Mouse (Mus musculus) embryonic fibroblast, embryonic 13.5 days (primary cell): ENCODE results near the gene Vmn2r56. TPM values are rescaled to one million over a fixed set of nuclear protein-coding genes. Genes with fewer than 3 reads are reported as not detected.
"Not testable (repeated sequence)": the region's sequence is repeated elsewhere in the genome, so short reads cannot be mapped to it uniquely, and the experiment has no call there.

Source experiments
- H3K27ac ChIP-seq: 2 replicates; pipeline ENCODE4 v1.5.1; 2012; ENCODE audit warnings: low read length, control low read depth, inconsistent platforms; ENCODE audit not compliant: insufficient read depth
- H3K4me1 ChIP-seq: 2 replicates; pipeline ENCODE4 v1.6.1; 2011; ENCODE audit warnings: low read length; ENCODE audit not compliant: control insufficient read depth, insufficient read depth
- H3K4me3 ChIP-seq: 2 replicates; pipeline ENCODE4 v1.5.1; 2011; ENCODE audit warnings: mild to moderate bottlenecking, control low read depth, low read length; ENCODE audit not compliant: insufficient read depth
- CTCF ChIP-seq: IDR thresholded peaks from 2 replicates; pipeline ENCODE4 v1.5.1; 2011; ENCODE audit warnings: mild to moderate bottlenecking, control low read depth, low read length, moderate library complexity, borderline replicate concordance; ENCODE audit not compliant: insufficient read depth
- POLR2A ChIP-seq: IDR thresholded peaks from 2 replicates; pipeline ENCODE4 v1.6.1; 2011; ENCODE audit warnings: low read depth, mild to moderate bottlenecking, control low read depth, low read length, moderate library complexity
- polyA plus RNA-seq: library from polyadenylated mRNA; stranded (reverse); fragments of >200 nt; gene quantifications from 2 replicates; pipeline ENCODE4 v1.2.4, GENCODE M21; 2011; ENCODE audit warnings: low read depth; ENCODE audit not compliant: missing spikeins, insufficient read length

The Vmn2r56 gene
- not detected in 2 replicates for polyA plus RNA-seq

- TF ChIP-seq POLR2A, result no peak
- no peak for TF ChIP-seq CTCF
- Histone ChIP-seq H3K4me3 (no peak within 1 kb of the TSS), H3K27ac (no peak within 1 kb of the TSS), H3K4me1 (no peaks in the 10 kb centered on the region)
Measured at GRCm38 (mm10) chr7:12734904-12735303, at the start of gene Vmn2r56. Vmn2r56 (minus strand) TSS chr7:12735004.

GRCm38 (mm10) chr7:12780151-12780830 is 45.5 kb upstream of the Vmn2r56 start:
- TF ChIP-seq POLR2A (no peak), CTCF (no peak)
- Histone ChIP-seq H3K27ac (no peak overlapping the region), H3K4me3 (peak overlapping the region; percentile 61), H3K4me1 (no peaks in the 10 kb centered on the region)

DNA sequence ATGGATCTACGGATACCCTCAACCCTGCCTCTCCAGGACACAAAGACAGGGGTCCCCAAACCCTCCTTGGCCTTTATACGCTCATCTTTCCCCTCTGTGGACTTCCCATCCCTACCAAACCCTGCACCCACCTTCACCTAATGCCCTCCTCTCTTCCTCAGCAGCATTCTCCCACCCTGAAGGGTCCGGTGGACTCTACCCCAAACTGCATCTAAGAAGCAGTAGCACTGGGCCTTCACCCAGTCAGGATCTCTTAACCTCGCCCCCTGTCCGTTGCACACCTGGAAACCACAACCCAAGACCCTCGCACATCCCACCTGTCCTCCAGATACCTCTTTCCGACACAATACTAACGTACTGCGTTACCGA is 45.0 kb upstream of the Vmn2r56 start:
- H3K4me1 ChIP-seq, result no peaks in the 10 kb centered on the region
- no peak for TF ChIP-seq POLR2A
- no peak for TF ChIP-seq CTCF
- no peak overlapping the region for H3K27ac ChIP-seq
- H3K4me3 ChIP-seq, result peak overlapping the region; percentile 61

DNA sequence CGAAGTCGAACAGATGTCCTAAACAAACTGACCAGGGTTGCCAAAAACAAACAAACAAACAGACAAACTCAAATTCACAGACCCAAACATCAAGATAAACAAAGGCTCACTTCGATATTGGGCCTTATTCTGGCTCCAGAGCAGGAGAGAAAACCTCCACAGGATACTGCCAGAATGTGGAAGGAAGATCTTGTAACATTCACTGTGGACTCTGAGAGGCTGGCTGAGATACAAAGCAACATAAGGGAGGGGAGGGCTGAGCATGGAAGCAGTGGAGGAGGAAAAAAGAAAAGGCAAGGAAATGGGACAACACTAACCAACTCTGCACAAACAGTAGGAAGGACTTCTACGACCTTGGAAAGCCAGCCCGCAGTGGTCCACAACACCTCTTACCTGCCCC is 44.3 kb upstream of the Vmn2r56 start:
- TF ChIP-seq CTCF (no peak), POLR2A (no peak)
- Histone ChIP-seq H3K4me1 (no peaks in the 10 kb centered on the region), H3K27ac (no peak overlapping the region), H3K4me3 (no peak overlapping the region)

DNA sequence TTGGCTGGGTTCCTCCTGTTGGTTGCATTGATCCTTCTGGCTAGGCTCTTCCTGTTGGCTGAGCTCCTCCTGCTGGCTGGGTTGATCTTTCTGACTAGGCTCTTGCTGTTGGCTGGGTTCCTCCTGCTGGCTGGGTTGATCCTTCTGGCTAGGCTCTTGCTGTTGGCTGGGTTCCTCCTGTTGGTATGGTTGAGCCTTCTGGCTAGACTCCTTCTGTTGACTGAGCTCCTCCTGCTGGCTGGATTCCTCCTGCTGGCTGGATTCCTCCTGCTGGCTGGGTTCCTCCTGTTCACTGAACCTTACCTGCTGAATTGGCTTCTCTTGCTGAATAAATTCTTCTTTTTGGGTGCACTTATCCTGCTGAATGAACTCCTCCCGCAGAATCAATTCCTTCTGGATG is 39.8 kb upstream of the Vmn2r56 start:
- Histone ChIP-seq H3K4me3 (no peak overlapping the region), H3K4me1 (no peaks in the 10 kb centered on the region), H3K27ac (no peak overlapping the region)
- TF ChIP-seq CTCF (no peak), POLR2A (no peak)

DNA sequence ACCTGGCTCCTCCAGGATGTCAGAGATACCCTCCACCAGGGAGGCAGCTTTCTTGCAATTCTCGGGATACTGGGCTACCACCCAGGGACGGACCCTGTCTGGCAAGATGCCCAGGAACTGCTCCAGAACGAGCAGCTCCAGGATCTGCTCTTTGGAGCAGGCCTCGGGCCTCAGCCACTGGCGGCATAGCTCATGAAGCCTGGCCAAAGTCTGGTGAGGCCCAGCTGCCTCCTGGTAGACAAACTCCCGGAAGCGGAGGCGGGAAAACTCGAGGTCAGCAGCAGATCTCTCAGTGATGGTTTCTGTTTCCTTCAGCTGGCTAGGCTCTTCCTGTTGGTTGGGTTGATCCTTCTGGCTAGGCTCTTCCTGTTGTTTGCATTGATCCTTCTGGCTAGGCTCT is 39.3 kb upstream of the Vmn2r56 start:
- Histone ChIP-seq H3K4me3 (no peak overlapping the region), H3K4me1 (no peaks in the 10 kb centered on the region), H3K27ac (no peak overlapping the region)
- no peak for TF ChIP-seq CTCF
- TF ChIP-seq POLR2A, result no peak

DNA sequence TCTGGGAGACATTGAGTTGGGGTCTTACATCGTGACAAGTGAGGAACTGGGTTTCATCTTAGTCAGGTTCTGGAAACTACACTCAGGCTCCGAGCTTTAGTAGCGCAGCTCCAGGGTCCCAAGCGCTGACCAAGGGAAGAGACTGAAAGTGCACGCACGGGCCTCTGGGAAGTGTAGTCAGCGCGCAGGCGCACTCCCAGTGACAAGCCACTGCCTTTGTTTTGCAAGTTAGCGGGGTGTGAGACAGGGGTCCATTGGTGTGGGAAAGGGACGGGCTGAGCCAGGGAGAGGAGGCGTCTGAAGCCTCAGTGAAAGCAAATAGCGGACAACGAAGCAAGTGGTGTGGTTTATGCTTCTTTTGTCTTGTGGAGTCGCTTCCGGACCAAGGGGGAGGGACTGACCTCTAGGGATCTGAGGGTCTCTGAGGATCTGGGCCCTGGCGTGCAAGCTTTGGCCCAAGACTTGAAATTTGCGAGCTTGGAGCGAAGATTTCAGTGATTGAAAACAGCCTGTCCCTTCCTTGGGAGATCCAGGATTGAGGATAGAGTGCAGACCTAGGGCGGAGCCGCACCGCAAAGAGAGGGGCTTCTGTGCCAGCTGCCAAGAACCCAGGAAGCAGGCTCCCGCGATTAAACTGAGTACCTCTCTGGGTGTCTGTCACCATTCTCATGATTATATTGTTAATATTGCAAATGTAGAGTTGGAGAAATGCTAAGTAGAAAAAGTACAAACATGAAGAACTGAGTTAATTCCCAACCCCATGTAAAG is 14.8 kb upstream of the Vmn2r56 start:
- TF ChIP-seq CTCF (no peak), POLR2A (no peak)
- H3K4me1 ChIP-seq, result no peaks in the 10 kb centered on the region
- no peak overlapping the region for H3K27ac ChIP-seq
- H3K4me3 ChIP-seq, result no peak overlapping the region

GRCm38 (mm10) chr7:12684903-12685302 is 49.9 kb downstream of the Vmn2r56 start, which contains the start of gene Vmn2r55:
Vmn2r55 (minus strand) TSS chr7:12685003.
- not testable (repeated sequence) for H3K4me1 ChIP-seq, H3K27ac ChIP-seq, H3K4me3 ChIP-seq

GRCm38 (mm10) chr7:12640219-12640618 is 94.6 kb downstream of the Vmn2r56 start, which contains the start of gene Vmn2r54:
Vmn2r54 (minus strand) TSS chr7:12640319.
- not testable (repeated sequence) for H3K4me1 ChIP-seq, H3K27ac ChIP-seq, H3K4me3 ChIP-seq

Other genes starting within 250 kb of the Vmn2r56 start
- gene 2900092C05Rik, start 222.5 kb downstream of the Vmn2r56 start, polyA plus RNA-seq, result not detected in 2 replicates
- 0.05 TPM in 1 of 2 replicates, not detected in the other for gene Vmn2r53, start 126.2 kb downstream of the Vmn2r56 start, polyA plus RNA-seq
- gene Vmn2r54, start 94.7 kb downstream of the Vmn2r56 start, polyA plus RNA-seq, result not detected in 2 replicates
- gene Vmn2r55, start 50.0 kb downstream of the Vmn2r56 start, polyA plus RNA-seq, result not detected in 2 replicates
- gene Zscan18, start 68.6 kb upstream of the Vmn2r56 start, polyA plus RNA-seq, result 1.5 and 1.9 TPM in 2 replicates
- gene Zfp329, start 83.9 kb upstream of the Vmn2r56 start, polyA plus RNA-seq, result 9.0 and 12.2 TPM in 2 replicates
- 25.6 and 27.3 TPM in 2 replicates for gene Zfp110, start 99.8 kb upstream of the Vmn2r56 start, polyA plus RNA-seq
- 2.9 and 3.4 TPM in 2 replicates for gene Zfp128, start 146.2 kb upstream of the Vmn2r56 start, polyA plus RNA-seq
- gene Zscan22, start 162.8 kb upstream of the Vmn2r56 start, polyA plus RNA-seq, result 7.6 and 9.8 TPM in 2 replicates
- gene Rps5, start 187.3 kb upstream of the Vmn2r56 start, polyA plus RNA-seq, result 1,341 and 1,449 TPM in 2 replicates
- gene Rnf225, start 192.4 kb upstream of the Vmn2r56 start, polyA plus RNA-seq, result 0.30 and 0.63 TPM in 2 replicates
- gene Zfp324, start 230.8 kb upstream of the Vmn2r56 start, polyA plus RNA-seq, result 5.5 and 6.9 TPM in 2 replicates
- 2.4 and 2.8 TPM in 2 replicates for gene Zfp446, start 242.8 kb upstream of the Vmn2r56 start, polyA plus RNA-seq